Mouse (Mus musculus) heart, embryonic 12.5 days (tissue): Measurements from ENCODE around the gene Slc25a5. TPM values are rescaled to one million over a fixed set of nuclear protein-coding genes. Genes with fewer than 3 reads are reported as not detected.

Source experiments
- ATAC-seq: fragments of 200-750 bp; cut with Nextera tagmentation; 2 replicates; pipeline ENCODE4 v1.8.0; 2017; ENCODE audit warnings: moderate TSS enrichment, moderate library complexity; ENCODE audit not compliant: insufficient number of reproducible peaks, low FRiP score
- H3K27ac ChIP-seq: fragments of 300-500 bp; sonication (generic); 2 replicates; pipeline ENCODE4 v1.5.1; 2016; ENCODE audit warnings: mild to moderate bottlenecking, moderate library complexity; ENCODE audit not compliant: poor library complexity, severe bottlenecking
- H3K27me3 ChIP-seq: fragments of 300-500 bp; sonication (generic); replicated peaks from 2 replicates; pipeline ENCODE4 v1.6.1; 2016; ENCODE audit warnings: mild to moderate bottlenecking, moderate library complexity
- H3K36me3 ChIP-seq: fragments of 300-500 bp; sonication (generic); 2 replicates; pipeline ENCODE4 v1.6.1; 2016; ENCODE audit warnings: mild to moderate bottlenecking, moderate library complexity
- H3K4me1 ChIP-seq: fragments of 300-500 bp; sonication (generic); replicated peaks from 2 replicates; pipeline ENCODE4 v1.6.1; 2016; ENCODE audit warnings: mild to moderate bottlenecking
- H3K4me2 ChIP-seq: fragments of 300-500 bp; sonication (generic); 2 replicates; pipeline ENCODE4 v1.6.1; 2016; ENCODE audit warnings: mild to moderate bottlenecking, moderate library complexity
- H3K4me3 ChIP-seq: fragments of 300-500 bp; sonication (generic); 2 replicates; pipeline ENCODE4 v1.5.1; 2016; ENCODE audit warnings: mild to moderate bottlenecking
- H3K9ac ChIP-seq: fragments of 300-500 bp; sonication (generic); 2 replicates; pipeline ENCODE4 v1.6.1; 2016; ENCODE audit warnings: mild to moderate bottlenecking, moderate library complexity
- H3K9me3 ChIP-seq: fragments of 300-500 bp; sonication (generic); replicated peaks from 2 replicates; pipeline ENCODE4 v1.6.1; 2016; ENCODE audit warnings: mild to moderate bottlenecking, moderate library complexity
- WGBS: fragments of 180-500 bp; shearing (Covaris S2); methylation state at CpG from one replicate; pipeline ENCODE4 v1.1.7; 2016; 5-methylcytosine and 5-hydroxymethylcytosine counted together
- polyA plus RNA-seq: library from polyadenylated mRNA; unstranded; fragments of >200 nt; fragmentation: Nextera tagmentation; extraction: Ambion mirVana; gene quantifications from 2 replicates; pipeline ENCODE4 v1.2.1, GENCODE M21; 2016

The Slc25a5 gene
- 989 and 1,024 TPM in 2 replicates for polyA plus RNA-seq

DNA sequence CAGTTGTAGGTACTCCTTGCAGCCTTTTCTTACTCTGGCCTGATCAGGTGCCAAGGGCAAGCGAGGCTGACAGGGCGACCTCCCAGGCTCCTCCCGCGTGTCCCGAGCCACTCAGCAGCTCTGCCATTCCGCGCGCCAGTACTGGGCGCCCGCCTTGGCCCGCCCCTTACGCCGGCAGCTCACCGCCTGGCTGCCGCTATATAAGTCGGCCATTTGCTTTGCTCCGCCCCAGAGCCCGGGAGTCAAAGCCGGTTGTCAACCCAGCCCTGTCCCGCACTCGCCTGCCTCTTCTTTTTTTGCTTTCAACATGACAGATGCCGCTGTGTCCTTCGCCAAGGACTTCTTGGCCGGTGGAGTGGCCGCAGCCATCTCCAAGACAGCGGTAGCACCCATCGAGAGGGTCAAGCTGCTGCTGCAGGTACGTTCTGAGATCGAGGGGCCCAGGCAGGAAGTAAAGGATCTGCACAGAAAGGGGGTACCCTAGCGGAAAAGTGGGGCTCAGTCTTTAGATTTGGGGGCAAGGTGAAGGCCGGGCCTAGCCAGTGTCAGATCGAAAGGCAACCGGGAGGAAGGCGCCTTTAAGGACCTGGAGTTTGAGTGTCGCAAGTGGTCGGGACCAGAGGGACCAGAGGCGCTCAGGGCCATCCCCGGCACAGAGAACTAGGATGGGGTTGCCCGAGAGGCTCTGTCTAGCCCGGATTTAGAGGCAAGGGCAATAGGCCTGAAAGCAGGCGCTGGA, at the start of gene Slc25a5:
Gene Slc25a5, plus strand, starts transcription at position 228 of the 739 bp plus-strand sequence.
- Histone ChIP-seq H3K4me1 (0 out of 2 replicates have a peak, but pooled peaks cover 3% of the 10 kb centered on the region), H3K9ac (peak within 1 kb of the TSS; percentile 90), H3K27me3 (no peaks in the 10 kb centered on the region), H3K4me3 (peak within 1 kb of the TSS; percentile 81), H3K36me3 (peaks cover 12% of the 10 kb centered on the region), H3K4me2 (peak within 1 kb of the TSS; percentile 68), H3K9me3 (no peaks in the 10 kb centered on the region), H3K27ac (peak within 1 kb of the TSS; percentile 91)
- peak; percentile 93 for ATAC-seq
- WGBS = 16% methylated on average over 41 of the region's 41 CpGs

DNA sequence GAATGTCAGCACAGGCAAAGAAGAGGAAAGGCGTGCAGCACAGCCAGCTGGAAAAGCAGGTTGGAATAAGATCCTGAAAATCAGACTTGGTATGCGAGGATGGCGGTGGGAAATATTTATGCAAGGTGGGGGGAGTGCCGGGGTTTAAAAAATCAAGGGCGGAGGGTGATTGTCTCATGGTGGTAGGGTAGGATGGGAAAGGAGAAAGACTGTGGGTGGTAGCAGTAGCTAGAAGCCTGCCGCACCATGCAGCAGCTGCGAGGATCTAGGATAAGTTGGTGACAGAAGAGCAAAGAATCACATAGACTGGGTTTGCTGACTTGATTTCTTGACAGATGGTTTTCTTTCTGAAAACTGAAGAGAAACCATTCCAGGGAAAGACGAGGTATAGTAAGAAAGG, 48.7 kb upstream of the Slc25a5 start:
- no peak overlapping the region for H3K27ac ChIP-seq
- 83% methylated on average over 8 of the region's 8 CpGs for WGBS

DNA sequence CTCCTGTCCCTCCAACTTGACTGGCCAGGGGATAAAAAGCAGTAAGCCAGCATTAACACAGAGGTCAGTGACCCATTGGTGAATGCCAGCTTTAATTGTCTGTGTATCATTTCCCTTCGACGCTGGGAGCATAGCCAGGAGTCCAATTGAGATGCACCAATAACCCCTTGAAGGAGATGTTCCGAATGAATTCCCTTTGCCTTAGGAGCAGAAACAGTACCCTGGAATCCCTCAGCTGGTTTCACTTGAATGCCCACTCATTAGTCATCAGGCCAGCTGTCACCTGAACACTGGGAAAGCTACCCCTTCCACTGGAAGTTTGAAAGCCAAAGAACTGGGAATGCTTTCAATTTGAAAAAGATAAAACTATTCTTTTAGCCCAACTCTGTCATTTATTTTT, 46.9 kb upstream of the Slc25a5 start:
- Histone ChIP-seq H3K27ac (no peak overlapping the region), H3K4me3 (no peak overlapping the region), H3K9ac (no peak overlapping the region), H3K36me3 (no peaks in the 10 kb centered on the region), H3K4me2 (no peak overlapping the region), H3K9me3 (no peaks in the 10 kb centered on the region), H3K27me3 (no peaks in the 10 kb centered on the region), H3K4me1 (no peaks in the 10 kb centered on the region)
- WGBS = 64% methylated on average over 3 of the region's 3 CpGs
- no peak for ATAC-seq

More for the DNA sequence above, 48.7 kb upstream of the Slc25a5 start:
- Histone ChIP-seq H3K4me2 (no peak overlapping the region), H3K9me3 (no peaks in the 10 kb centered on the region), H3K9ac (no peak overlapping the region), H3K4me1 (no peaks in the 10 kb centered on the region), H3K27me3 (no peaks in the 10 kb centered on the region), H3K36me3 (no peaks in the 10 kb centered on the region), H3K4me3 (no peak overlapping the region)
- ATAC-seq = no peak

DNA sequence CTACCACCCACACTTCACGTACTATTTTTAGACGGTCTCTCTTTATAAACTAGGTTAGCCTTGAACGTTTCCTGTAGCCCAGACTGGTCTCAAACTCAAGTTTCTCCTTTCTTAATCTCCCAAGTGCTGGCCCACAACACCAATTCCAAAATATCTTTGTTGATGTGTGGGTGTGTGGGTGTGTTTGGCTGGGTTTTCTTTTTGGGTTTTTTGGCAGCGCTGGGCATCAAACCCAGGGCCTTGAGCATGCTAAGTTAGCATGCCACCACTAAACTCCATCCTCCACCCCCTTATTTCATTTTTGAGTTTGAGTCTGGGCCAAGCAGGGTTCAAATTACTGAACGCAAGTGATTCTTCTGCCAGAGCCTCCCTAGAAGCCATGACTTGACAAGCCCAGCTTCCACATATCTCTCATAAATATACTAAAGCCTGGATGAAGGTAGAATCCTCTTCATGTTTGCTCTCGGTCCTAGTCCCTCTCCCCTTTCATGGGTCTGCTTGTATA, 46.1 kb upstream of the Slc25a5 start:
- no peaks in the 10 kb centered on the region for H3K9me3 ChIP-seq
- ATAC-seq = no peak
- 59% methylated on average over 6 of the region's 6 CpGs for WGBS
- H3K9ac ChIP-seq = no peak overlapping the region
- no peak overlapping the region for H3K27ac ChIP-seq
- H3K27me3 ChIP-seq = no peaks in the 10 kb centered on the region
- no peaks in the 10 kb centered on the region for H3K4me1 ChIP-seq
- H3K36me3 ChIP-seq = no peaks in the 10 kb centered on the region
- no peak overlapping the region for H3K4me3 ChIP-seq
- no peak overlapping the region for H3K4me2 ChIP-seq

DNA sequence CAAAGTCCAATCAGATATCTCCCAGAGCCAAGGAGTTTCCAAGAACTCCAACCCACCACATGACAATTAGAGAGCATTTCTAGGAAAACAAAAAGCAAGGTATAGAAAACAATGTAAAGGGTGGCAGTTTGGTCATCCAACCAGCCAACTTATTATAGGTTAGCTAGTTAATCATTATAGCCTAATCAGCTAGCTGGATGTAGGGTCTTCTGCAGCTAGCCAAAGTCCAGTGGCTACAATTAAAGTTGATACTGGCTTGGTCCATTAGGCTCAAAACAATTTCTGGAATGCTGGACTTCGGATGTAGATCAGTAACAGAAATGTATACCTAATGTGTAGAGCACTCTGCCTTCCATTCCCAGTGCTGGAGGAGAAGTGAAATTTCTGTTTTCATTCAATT, 44.9 kb upstream of the Slc25a5 start:
- H3K4me2 ChIP-seq = no peak overlapping the region
- no peaks in the 10 kb centered on the region for H3K36me3 ChIP-seq
- H3K9ac ChIP-seq = no peak overlapping the region
- no peaks in the 10 kb centered on the region for H3K4me1 ChIP-seq
- H3K27me3 ChIP-seq = no peaks in the 10 kb centered on the region
- no peak overlapping the region for H3K4me3 ChIP-seq
- ATAC-seq = no peak
- no peaks in the 10 kb centered on the region for H3K9me3 ChIP-seq
- 59% methylated on average over 1 of the region's 1 CpGs for WGBS
- no peak overlapping the region for H3K27ac ChIP-seq

DNA sequence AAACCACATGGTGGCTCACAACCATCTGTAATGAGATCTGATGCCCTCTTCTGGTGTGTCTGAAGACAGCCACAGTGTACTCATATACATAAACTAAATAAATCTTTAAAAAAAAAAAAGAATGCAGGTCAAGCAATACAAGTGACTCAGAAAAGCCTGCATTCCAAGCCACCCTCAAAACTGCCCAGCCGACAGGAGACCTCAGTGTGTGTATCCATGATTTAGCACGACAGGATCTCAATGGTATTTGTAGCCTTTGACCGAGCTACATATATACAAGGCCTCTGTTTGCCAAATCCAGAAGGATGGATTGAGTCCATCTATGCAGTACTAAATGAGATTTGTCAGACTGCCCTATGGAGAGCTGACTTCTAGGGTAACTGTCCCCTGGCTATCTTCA, 42.9 kb upstream of the Slc25a5 start:
- Histone ChIP-seq H3K36me3 (no peaks in the 10 kb centered on the region), H3K27me3 (no peaks in the 10 kb centered on the region), H3K4me1 (no peaks in the 10 kb centered on the region), H3K9me3 (no peaks in the 10 kb centered on the region), H3K9ac (no peak overlapping the region), H3K4me2 (no peak overlapping the region), H3K4me3 (no peak overlapping the region), H3K27ac (no peak overlapping the region)
- 86% methylated on average over 3 of the region's 3 CpGs for WGBS
- no peak for ATAC-seq

DNA sequence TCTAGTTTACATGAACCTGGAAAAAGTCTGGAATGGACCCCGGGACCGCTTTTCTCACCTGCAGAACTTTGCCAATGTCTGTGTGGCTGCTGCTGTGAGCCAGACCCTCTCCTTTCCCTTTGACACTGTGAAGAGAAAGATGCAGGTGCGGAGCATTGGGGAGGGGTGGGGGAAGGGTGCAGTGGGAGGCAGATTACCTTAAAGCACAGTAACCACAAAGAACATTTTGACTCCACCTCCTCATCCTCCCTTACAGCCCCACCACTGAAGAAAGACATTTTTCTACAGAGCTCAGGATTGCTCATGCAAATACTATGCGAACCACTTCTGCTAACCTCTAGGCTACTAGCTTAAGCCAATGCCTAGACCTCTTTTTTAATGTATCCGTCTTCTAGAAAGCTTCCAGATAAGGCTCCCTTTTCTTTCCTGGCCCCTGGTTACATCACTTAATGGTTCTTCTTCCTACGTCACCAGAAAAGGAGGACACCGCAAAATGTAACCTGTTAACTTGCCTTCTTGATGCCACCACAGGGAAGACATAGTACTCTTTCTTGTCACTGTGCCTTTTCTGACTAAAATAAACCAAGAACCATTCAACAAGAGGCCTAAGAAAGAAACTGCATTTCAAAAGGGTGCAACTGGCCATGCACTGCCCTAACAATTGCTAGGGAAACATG, 37.5 kb upstream of the Slc25a5 start:
- H3K4me1 ChIP-seq = no peaks in the 10 kb centered on the region
- no peak overlapping the region for H3K9ac ChIP-seq
- H3K9me3 ChIP-seq = no peaks in the 10 kb centered on the region
- no peak overlapping the region for H3K27ac ChIP-seq
- no peak overlapping the region for H3K4me2 ChIP-seq
- 62% methylated on average over 7 of the region's 7 CpGs for WGBS
- no peak for ATAC-seq
- no peak overlapping the region for H3K4me3 ChIP-seq
- H3K36me3 ChIP-seq = no peaks in the 10 kb centered on the region
- no peaks in the 10 kb centered on the region for H3K27me3 ChIP-seq

DNA sequence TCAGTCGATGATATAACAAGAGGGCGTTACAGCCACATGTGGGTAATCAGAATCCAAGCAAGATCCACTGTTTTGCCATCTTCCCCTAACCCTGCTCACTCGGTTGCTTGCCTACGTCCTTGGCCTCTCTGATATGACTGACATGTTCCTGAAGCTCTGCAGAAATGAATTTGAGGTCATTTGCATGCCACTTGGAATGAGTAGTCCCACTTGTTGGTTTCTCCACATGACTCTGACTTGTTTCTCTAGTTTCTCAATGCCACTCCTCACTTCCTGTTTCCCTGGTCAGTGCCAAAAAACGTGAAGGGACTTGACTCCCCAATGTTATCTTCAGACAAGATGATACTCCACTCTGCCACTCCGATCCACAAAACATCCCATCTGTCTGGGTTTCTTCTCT, 36.9 kb upstream of the Slc25a5 start:
- Histone ChIP-seq H3K27ac (no peak overlapping the region), H3K9ac (no peak overlapping the region), H3K27me3 (no peaks in the 10 kb centered on the region), H3K36me3 (no peaks in the 10 kb centered on the region), H3K4me3 (no peak overlapping the region), H3K4me1 (no peaks in the 10 kb centered on the region), H3K9me3 (no peaks in the 10 kb centered on the region), H3K4me2 (no peak overlapping the region)
- WGBS = 49% methylated on average over 6 of the region's 6 CpGs
- ATAC-seq = no peak

DNA sequence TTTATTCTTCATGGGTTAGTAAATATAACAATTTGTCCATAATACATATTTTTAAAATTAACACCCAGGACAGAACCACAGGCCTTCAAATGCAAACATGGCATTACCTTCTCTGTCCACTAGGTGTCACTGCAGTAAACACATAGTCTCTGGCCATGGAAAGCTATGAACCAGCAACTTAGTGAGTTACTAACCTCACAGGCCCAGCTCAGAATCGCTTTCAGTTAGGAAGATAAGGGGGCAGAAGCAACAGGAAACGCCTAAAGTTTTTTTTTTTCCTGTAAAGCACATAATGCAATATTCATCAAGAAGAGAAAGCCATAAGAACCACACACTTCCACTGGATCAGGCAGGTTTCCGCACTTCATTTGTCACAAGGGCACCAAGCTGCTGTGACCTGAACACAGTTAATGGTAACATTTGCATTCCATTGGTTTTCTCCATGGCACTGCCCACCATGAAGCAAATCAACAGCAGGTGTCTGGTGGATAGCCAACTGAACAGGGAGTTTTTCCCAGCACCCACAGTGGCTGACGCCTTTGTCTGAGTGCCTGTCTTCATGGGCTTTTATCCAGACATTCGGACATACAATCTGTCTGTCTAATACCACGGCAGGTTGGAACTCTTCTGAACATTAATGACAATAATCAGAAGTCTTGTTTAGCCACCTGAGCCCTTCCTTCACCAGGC, 34.4 kb upstream of the Slc25a5 start:
- Histone ChIP-seq H3K4me2 (no peak overlapping the region), H3K27ac (no peak overlapping the region), H3K9ac (no peak overlapping the region), H3K4me3 (no peak overlapping the region), H3K36me3 (no peaks in the 10 kb centered on the region), H3K27me3 (no peaks in the 10 kb centered on the region), H3K4me1 (no peaks in the 10 kb centered on the region), H3K9me3 (no peaks in the 10 kb centered on the region)
- ATAC-seq = no peak
- 52% methylated on average over 6 of the region's 6 CpGs for WGBS

DNA sequence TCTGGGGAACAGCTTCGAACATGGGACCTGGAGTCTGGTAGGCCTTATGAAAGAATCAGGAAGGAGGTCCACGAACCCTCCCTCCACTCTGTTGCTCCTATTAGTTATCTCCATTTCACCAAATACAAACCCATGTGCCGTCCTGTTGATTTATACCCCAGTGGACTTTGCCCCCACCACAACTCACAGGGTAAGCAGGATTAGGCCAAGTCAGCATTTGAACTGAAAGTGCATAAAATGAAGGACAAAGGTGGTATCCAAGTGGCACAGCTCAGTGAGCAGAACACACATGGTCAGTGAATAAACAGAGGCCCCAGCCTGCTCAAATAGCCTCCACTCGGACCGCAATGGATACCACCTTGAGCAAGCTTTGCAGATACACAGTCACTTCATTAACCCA, 33.2 kb upstream of the Slc25a5 start:
- no peaks in the 10 kb centered on the region for H3K36me3 ChIP-seq
- H3K4me1 ChIP-seq = no peaks in the 10 kb centered on the region
- WGBS = 81% methylated on average over 5 of the region's 5 CpGs
- no peak overlapping the region for H3K9ac ChIP-seq
- no peaks in the 10 kb centered on the region for H3K9me3 ChIP-seq
- ATAC-seq = no peak
- H3K4me3 ChIP-seq = no peak overlapping the region
- no peak overlapping the region for H3K4me2 ChIP-seq
- H3K27me3 ChIP-seq = no peaks in the 10 kb centered on the region
- H3K27ac ChIP-seq = no peak overlapping the region

DNA sequence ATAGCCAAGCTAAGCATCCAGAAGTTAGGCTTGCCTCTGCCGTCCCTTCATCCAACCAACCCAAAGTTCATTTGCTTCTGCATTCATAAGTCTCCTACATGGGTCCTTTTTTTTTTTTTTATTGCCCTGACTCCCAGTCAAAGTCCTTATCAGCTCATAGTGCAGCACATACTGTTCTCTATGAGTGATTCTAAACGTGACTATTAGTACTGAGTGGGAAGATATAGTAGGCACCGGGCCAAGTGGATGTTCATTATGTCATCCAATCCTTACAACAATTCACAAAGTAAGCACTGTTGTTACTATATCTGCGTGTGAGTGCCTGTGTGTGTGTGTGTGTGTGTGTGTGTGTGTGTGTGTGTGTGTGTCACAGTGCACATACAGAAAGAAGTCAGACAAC, 32.6 kb upstream of the Slc25a5 start:
- H3K4me2 ChIP-seq = no peak overlapping the region
- 51% methylated on average over 4 of the region's 4 CpGs for WGBS
- H3K9me3 ChIP-seq = no peaks in the 10 kb centered on the region
- H3K4me3 ChIP-seq = no peak overlapping the region
- no peaks in the 10 kb centered on the region for H3K27me3 ChIP-seq
- no peak overlapping the region for H3K9ac ChIP-seq
- no peak for ATAC-seq
- no peaks in the 10 kb centered on the region for H3K4me1 ChIP-seq
- no peaks in the 10 kb centered on the region for H3K36me3 ChIP-seq
- H3K27ac ChIP-seq = no peak overlapping the region
